Mouse (Mus musculus) liver, postnatal 0 days (tissue): ENCODE results near the gene Akap17b. TPM values are rescaled to one million over a fixed set of nuclear protein-coding genes. Genes with fewer than 3 reads are reported as not detected.
A peak's percentile ranks its signal among the peaks of the same experiment; 100 is the strongest.
"Not testable (repeated sequence)": the region's sequence is repeated elsewhere in the genome, so short reads cannot be mapped to it uniquely, and the experiment has no call there.

Source experiments
- ATAC-seq: fragments of 200-750 bp; cut with Nextera tagmentation; 2 replicates; pipeline ENCODE4 v1.8.0; 2017; ENCODE audit warnings: mild to moderate bottlenecking, moderate library complexity
- DNase-seq: peaks from one replicate; pipeline ENCODE4 v3.0.0-alpha.2; 2016
- H3K27ac ChIP-seq: fragments of 300-500 bp; sonication (generic); 2 replicates; pipeline ENCODE4 v1.5.1; 2014; ENCODE audit warnings: antibody characterized with exemption, moderate library complexity, mild to moderate bottlenecking, low read depth
- H3K27me3 ChIP-seq: fragments of 300-500 bp; sonication (generic); 2 replicates; pipeline ENCODE4 v1.6.1; 2014; ENCODE audit warnings: low read length, control low read depth, mixed read lengths; ENCODE audit not compliant: insufficient read depth
- H3K36me3 ChIP-seq: fragments of 300-500 bp; sonication (generic); replicated peaks from 2 replicates; pipeline ENCODE4 v1.6.1; 2014; ENCODE audit warnings: mild to moderate bottlenecking, control low read depth, low read length, moderate library complexity, mixed read lengths; ENCODE audit not compliant: insufficient read depth
- H3K4me1 ChIP-seq: fragments of 300-500 bp; sonication (generic); 2 replicates; pipeline ENCODE4 v1.6.1; 2014; ENCODE audit warnings: antibody characterized with exemption, mild to moderate bottlenecking, control low read depth; ENCODE audit not compliant: insufficient read depth
- H3K4me2 ChIP-seq: fragments of 300-500 bp; sonication (generic); 2 replicates; pipeline ENCODE4 v1.6.1; 2014; ENCODE audit warnings: low read depth, mild to moderate bottlenecking, low read length, moderate library complexity, mixed read lengths
- H3K4me3 ChIP-seq: fragments of 300-500 bp; sonication (generic); 2 replicates; pipeline ENCODE4 v1.5.1; 2014; ENCODE audit warnings: low read depth, low read length
- H3K9ac ChIP-seq: fragments of 300-500 bp; sonication (generic); replicated peaks from 2 replicates; pipeline ENCODE4 v1.6.1; 2014; ENCODE audit warnings: mild to moderate bottlenecking, moderate library complexity
- H3K9me3 ChIP-seq: fragments of 300-500 bp; sonication (generic); 2 replicates; pipeline ENCODE4 v1.6.1; 2016; ENCODE audit warnings: mild to moderate bottlenecking, control low read depth, low read length, mixed read lengths
- CTCF ChIP-seq: sonication (generic); IDR thresholded peaks from 2 replicates; pipeline ENCODE4 v1.5.1; 2016; ENCODE audit warnings: antibody characterized with exemption, low read depth
- EP300 ChIP-seq: IDR thresholded peaks from 2 replicates; pipeline ENCODE4 v1.6.1; 2016; ENCODE audit warnings: antibody characterized with exemption, low read depth, mild to moderate bottlenecking
- WGBS: fragments of 180-500 bp; shearing (Covaris S2); extraction: QIAGEN DNeasy Blood & Tissue Kit; methylation state at CpG from one replicate; pipeline ENCODE4 v1.1.7; 2014; ENCODE audit not compliant: insufficient replicate concordance; 5-methylcytosine and 5-hydroxymethylcytosine counted together
- polyA plus RNA-seq: library from polyadenylated mRNA; unstranded; fragments of >200 nt; fragmentation: Nextera tagmentation; extraction: Ambion mirVana; gene quantifications from 2 replicates; pipeline ENCODE4 v1.2.1, GENCODE M21; 2015

Akap17b gene
- polyA plus RNA-seq, 1 experiment from 2014 or later = 0.51 TPM

DNA sequence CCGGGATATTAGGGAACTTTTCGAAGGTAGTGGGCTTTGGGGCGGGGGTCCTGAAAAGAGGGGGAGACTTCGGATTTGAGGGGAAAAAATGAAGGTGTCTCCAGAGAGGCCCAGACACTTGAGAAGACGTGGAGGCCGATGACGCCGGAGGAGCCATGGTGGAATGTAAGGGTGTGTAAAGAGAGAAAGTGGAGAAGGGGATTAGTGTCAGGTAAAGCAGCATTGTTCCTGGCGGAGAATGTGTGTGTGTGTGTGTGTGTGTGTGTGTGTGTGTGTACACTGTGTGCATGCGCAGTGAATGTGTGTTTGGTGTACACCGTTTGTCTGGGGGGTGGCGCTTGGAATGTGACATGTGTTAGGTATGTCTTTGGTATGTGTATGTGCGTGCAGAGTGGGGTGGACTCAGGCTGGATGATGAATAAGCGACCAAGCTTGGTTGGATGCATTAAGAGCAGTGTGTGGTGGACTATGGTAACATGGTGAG, 46.3 kb downstream of the Akap17b start:
- peak; percentile 21 for DNase-seq
- 29% methylated on average over 14 of the region's 14 CpGs for WGBS
- Histone ChIP-seq H3K4me3 (peak overlapping the region; percentile 76), H3K9ac (peak overlapping the region; percentile 85), H3K36me3 (no peaks in the 10 kb centered on the region), H3K27ac (peak overlapping the region; percentile 87), H3K4me2 (peak overlapping the region; percentile 80), H3K9me3 (no peaks in the 10 kb centered on the region), H3K27me3 (no peaks in the 10 kb centered on the region), H3K4me1 (peaks cover 6% of the 10 kb centered on the region)
- ATAC-seq = 0 out of 2 replicates have a peak, but pooled peaks have one; percentile 4
- no peak for TF ChIP-seq CTCF

DNA sequence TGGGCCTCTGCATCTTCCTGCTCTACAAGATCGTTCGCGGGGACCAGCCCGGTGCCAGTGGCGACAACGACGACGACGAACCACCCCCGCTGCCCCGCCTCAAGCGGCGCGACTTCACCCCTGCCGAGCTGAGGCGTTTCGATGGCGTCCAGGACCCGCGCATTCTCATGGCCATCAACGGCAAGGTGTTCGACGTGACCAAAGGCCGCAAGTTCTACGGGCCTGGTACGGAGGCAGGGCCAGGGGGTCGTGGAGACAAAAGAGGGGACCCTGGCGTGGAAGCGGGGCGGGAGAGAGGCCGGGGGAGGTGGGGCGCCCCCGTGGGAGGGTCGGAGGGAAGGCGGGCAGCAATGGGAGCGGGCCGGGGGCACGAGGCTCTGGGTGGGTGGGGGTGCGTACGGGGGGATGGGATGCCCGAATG, 46.8 kb downstream of the Akap17b start:
- Histone ChIP-seq H3K4me2 (peak overlapping the region; percentile 80), H3K4me1 (peaks cover 6% of the 10 kb centered on the region), H3K9me3 (no peaks in the 10 kb centered on the region), H3K4me3 (peak overlapping the region; percentile 76), H3K27me3 (no peaks in the 10 kb centered on the region), H3K36me3 (no peaks in the 10 kb centered on the region), H3K27ac (peak overlapping the region; percentile 87), H3K9ac (peak overlapping the region; percentile 85)
- DNase-seq (no peak), ATAC-seq (peak; percentile 58)
- no peak for TF ChIP-seq EP300
- no peak for TF ChIP-seq CTCF
- 21% methylated on average over 41 of the region's 41 CpGs for WGBS

DNA sequence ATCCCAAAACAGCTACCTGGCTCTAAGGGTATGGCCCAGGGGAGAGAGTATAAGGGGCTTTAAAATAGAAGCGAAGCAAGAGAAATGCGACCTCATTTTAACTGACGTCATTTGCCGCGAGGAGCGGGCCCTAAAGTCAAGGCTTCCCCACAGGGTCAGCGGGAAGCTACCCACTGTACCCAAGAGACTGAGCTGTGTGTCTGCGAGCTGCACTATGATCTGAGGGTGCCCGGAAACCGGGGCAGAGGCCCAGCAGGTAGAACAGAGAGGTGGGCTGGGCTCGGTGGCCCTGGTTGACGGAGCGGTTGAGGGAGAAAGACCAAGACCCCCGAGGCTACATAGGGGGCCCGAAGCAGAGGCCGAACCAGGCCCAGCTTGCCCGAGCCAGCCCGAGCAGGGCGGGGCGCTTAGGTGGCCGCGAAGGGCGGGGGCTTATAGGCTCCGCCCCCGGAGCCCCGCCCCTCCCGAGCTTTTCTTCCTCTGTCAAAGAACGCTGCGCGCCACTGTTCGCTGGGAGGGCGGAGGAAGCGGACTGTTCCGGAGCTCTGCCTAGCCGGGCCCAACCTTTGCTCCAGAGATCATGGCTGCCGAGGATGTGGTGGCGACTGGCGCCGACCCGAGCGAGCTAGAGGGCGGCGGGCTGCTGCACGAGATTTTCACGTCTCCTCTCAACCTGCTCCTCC, 47.3 kb downstream of the Akap17b start, which contains the start of gene Pgrmc1:
TSS of gene Pgrmc1 (plus strand) at position 500 of the 683 bp plus-strand sequence.
- H3K36me3 ChIP-seq = no peaks in the 10 kb centered on the region
- peak within 1 kb of the TSS; percentile 87 for H3K27ac ChIP-seq
- ATAC-seq = peak; percentile 92
- DNase-seq = peak; percentile 86
- H3K4me3 ChIP-seq = peak within 1 kb of the TSS; percentile 76
- peak within 1 kb of the TSS; percentile 80 for H3K4me2 ChIP-seq
- H3K9ac ChIP-seq = peak within 1 kb of the TSS; percentile 85
- peaks cover 6% of the 10 kb centered on the region for H3K4me1 ChIP-seq
- H3K9me3 ChIP-seq = no peaks in the 10 kb centered on the region
- WGBS = 28% methylated on average over 26 of the region's 45 CpGs
- TF ChIP-seq EP300 = no peak; the same call in 1 of the 2 replicates
- no peak for TF ChIP-seq CTCF
- no peaks in the 10 kb centered on the region for H3K27me3 ChIP-seq

DNA sequence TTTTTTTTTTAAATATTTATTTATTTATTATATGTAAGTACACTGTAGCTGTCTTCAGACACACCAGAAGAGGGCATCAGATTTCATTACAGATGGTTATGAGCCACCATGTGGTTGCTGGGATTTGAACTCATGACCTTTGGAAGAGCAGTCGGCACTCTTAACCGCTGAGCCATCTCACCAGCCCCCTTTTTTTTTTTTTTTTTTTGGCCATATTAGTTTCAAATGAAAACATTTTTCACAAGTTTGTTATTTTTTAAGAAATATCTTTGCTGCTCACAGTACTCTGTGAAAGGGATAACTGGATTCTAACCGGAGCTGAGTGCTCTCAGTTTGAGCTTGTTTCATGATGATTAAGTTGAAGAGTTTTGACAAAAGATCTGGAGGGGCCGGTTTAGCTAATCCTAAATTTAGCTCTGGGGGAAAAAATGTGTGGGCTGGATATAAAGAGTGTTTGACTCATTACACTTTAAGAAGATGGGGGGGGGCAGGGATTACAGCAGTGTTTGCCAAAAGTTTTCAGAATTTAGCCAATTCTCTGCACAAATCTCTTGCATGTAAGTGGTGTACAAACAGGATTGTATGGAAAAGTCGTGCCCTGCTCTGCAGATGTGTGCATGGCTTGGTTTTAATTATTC, 48.6 kb downstream of the Akap17b start:
- ATAC-seq, H3K9me3 ChIP-seq, H3K4me1 ChIP-seq: not testable (repeated sequence)

DNA sequence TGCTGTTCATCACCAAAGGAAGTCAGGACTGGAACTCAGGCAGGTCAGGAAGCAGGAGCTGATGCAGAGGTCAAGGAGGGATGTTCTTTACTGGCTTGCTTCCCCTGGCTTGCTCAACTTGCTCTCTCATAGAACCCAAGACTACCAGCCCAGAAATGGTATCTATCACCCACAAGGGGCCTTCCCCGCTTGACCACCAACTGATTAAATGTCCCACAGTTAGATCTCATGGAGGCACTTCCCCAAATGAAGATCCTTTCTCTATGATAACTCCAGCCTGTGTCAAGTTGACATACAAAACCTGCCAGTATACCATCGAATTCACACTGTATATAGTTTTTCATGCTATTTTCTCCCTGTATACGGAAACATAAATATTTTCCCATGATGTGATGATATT, 49.9 kb downstream of the Akap17b start:
- Histone ChIP-seq H3K4me1 (peaks cover 6% of the 10 kb centered on the region), H3K4me2 (no peak overlapping the region), H3K27ac (no peak overlapping the region), H3K36me3 (no peaks in the 10 kb centered on the region), H3K9me3 (no peaks in the 10 kb centered on the region), H3K4me3 (no peak overlapping the region), H3K27me3 (no peaks in the 10 kb centered on the region), H3K9ac (no peak overlapping the region)
- no peak for ATAC-seq
- TF ChIP-seq CTCF (no peak), EP300 (no peak)
- no peak for DNase-seq
- WGBS = 53% methylated on average over 3 of the region's 3 CpGs

More for the DNA sequence above, 48.6 kb downstream of the Akap17b start:
- not testable (repeated sequence) for H3K27me3 ChIP-seq, H3K4me3 ChIP-seq, DNase-seq, H3K4me2 ChIP-seq, H3K27ac ChIP-seq, H3K9ac ChIP-seq, H3K36me3 ChIP-seq
- 75% methylated on average over 3 of the region's 5 CpGs for WGBS

DNA sequence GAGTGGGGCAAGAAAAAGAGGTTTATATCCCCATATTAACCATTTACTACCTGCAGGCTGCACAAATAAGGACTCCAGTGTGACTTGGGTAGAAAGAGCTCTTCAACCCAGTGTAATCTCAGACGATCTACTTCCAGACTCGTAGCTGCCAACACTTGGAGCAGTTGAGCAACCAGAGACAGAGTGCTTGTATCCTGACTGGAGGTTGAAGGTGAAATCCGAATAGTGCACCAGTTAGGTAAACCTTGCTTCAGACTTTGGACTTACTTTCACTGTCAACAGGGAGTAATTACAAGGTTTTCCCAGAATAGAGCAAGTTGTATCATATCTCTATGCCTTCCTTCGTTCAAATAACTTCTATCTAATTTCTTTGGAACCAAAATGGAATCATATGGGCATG, 53.7 kb downstream of the Akap17b start:
- ATAC-seq (peak; percentile 82), DNase-seq (no peak)
- no peak overlapping the region for H3K4me3 ChIP-seq
- H3K27me3 ChIP-seq = no peaks in the 10 kb centered on the region
- TF ChIP-seq EP300 (no peak), CTCF (no peak)
- H3K9ac ChIP-seq = 0 out of 2 replicates have a peak overlapping the region, but pooled peaks have one; percentile 30
- 53% methylated on average over 4 of the region's 4 CpGs for WGBS
- peak overlapping the region; percentile 81 for H3K27ac ChIP-seq
- no peaks in the 10 kb centered on the region for H3K36me3 ChIP-seq
- H3K4me2 ChIP-seq = peak overlapping the region; percentile 35
- no peaks in the 10 kb centered on the region for H3K4me1 ChIP-seq
- H3K9me3 ChIP-seq = no peaks in the 10 kb centered on the region
